Mouse (Mus musculus): ENCODE measurements around the gene Slc23a2.

Slc23a2 gene

GRCm38 (mm10) chr2:132098365-132098764 lies 46.5 kb downstream of the Slc23a2 start:
- DNase-seq (ENCODE audit: low read depth), result no peak

- no peak for DNase-seq (ENCODE audit: low read depth)
These were observed 48.3 kb downstream of the Slc23a2 start for GRCm38 (mm10) chr2:132096582-132096981.

GRCm38 (mm10) chr2:132095821-132096220 lies 49.1 kb downstream of the Slc23a2 start:
- no peak for DNase-seq (ENCODE audit: low read depth)

GRCm38 (mm10) chr2:132094441-132095230 lies 50.3 kb downstream of the Slc23a2 start:
- peak; percentile 52 for DNase-seq (ENCODE audit: low read depth)

- DNase-seq (ENCODE audit: low read depth), result no peak
These were observed 51.2 kb downstream of the Slc23a2 start for GRCm38 (mm10) chr2:132093739-132094138.

GRCm38 (mm10) chr2:132093298-132093697 lies 51.6 kb downstream of the Slc23a2 start:
- DNase-seq (ENCODE audit: low read depth), result no peak

GRCm38 (mm10) chr2:132092722-132093121 lies 52.2 kb downstream of the Slc23a2 start:
- no peak for DNase-seq (ENCODE audit: low read depth)

- no peak for DNase-seq (ENCODE audit: low read depth)
These were observed 53.2 kb downstream of the Slc23a2 start for GRCm38 (mm10) chr2:132091749-132092148.

GRCm38 (mm10) chr2:132084813-132085212 lies 60.1 kb downstream of the Slc23a2 start:
- no peak for DNase-seq (ENCODE audit: low read depth)

- no peak for DNase-seq (ENCODE audit: low read depth)
These were observed 60.5 kb downstream of the Slc23a2 start for GRCm38 (mm10) chr2:132084396-132084795.

- no peak for DNase-seq (ENCODE audit: low read depth)
These were observed 65.8 kb downstream of the Slc23a2 start for GRCm38 (mm10) chr2:132079139-132079538.

- DNase-seq (ENCODE audit: low read depth), result no peak
These were observed 71.9 kb downstream of the Slc23a2 start for GRCm38 (mm10) chr2:132073052-132073451.

- no peak for DNase-seq (ENCODE audit: low read depth)
These were observed 74.7 kb downstream of the Slc23a2 start for GRCm38 (mm10) chr2:132069985-132070735.

GRCm38 (mm10) chr2:132064185-132064831 lies 80.6 kb downstream of the Slc23a2 start:
- DNase-seq (ENCODE audit: low read depth), result no peak

GRCm38 (mm10) chr2:132063776-132064175 lies 81.1 kb downstream of the Slc23a2 start:
- no peak for DNase-seq (ENCODE audit: low read depth)

- no peak for DNase-seq (ENCODE audit: low read depth)
These were observed 83.0 kb downstream of the Slc23a2 start for GRCm38 (mm10) chr2:132061884-132062283.

GRCm38 (mm10) chr2:132059919-132060318 lies 85.0 kb downstream of the Slc23a2 start:
- no peak for DNase-seq (ENCODE audit: low read depth)

GRCm38 (mm10) chr2:132055349-132055753 lies 89.6 kb downstream of the Slc23a2 start:
- DNase-seq (ENCODE audit: low read depth), result no peak

GRCm38 (mm10) chr2:132053824-132054223 lies 91.1 kb downstream of the Slc23a2 start:
- no peak for DNase-seq (ENCODE audit: low read depth)

GRCm38 (mm10) chr2:132051798-132052197 lies 93.1 kb downstream of the Slc23a2 start:
- DNase-seq (ENCODE audit: low read depth), result no peak

GRCm38 (mm10) chr2:132049921-132050320 lies 95.0 kb downstream of the Slc23a2 start:
- DNase-seq (ENCODE audit: low read depth), result no peak

- no peak for DNase-seq (ENCODE audit: low read depth)
These were observed 95.4 kb downstream of the Slc23a2 start for GRCm38 (mm10) chr2:132049491-132049890.

Measured in c-Kit-positive CD71-negative TER-119-negative erythroid progenitor cells, embryonic 14.5 days (primary cell).